Mouse (Mus musculus): ENCODE measurements around the gene Zic4. TPM values are rescaled to one million over a fixed set of nuclear protein-coding genes. Genes with fewer than 3 reads are reported as not detected.

The Zic4 gene
- polyA plus RNA-seq, 1 experiment = 0.12 TPM

GRCm38 (mm10) chr9:91385561-91386430 lies 23.6 kb downstream of the Zic4 start:
- peaks cover 4% of the 10 kb centered on the region; the same call in 1 of the 2 replicates for H3K4me1 ChIP-seq (ENCODE audit: control insufficient read depth, insufficient read depth, low read length)
- TF ChIP-seq CTCF (IDR thresholded peaks at IDR 0.05; ENCODE audit: control insufficient read depth, insufficient read depth, insufficient replicate concordance, low read depth, low read length) (no peak), POLR2A (IDR thresholded peaks at IDR 0.05; ENCODE audit: control insufficient read depth, low read depth, low read length) (no peak)
- H3K4me3 ChIP-seq (ENCODE audit: control insufficient read depth, low read depth, low read length) = no peak overlapping the region

GRCm38 (mm10) chr9:91386502-91386890 lies 24.3 kb downstream of the Zic4 start:
- H3K4me3 ChIP-seq (ENCODE audit: control insufficient read depth, low read depth, low read length) = no peak overlapping the region
- H3K36me3 ChIP-seq (ENCODE audit: control insufficient read depth, insufficient read depth, low read length) = no peaks in the 10 kb centered on the region
- no peak overlapping the region for H3K27ac ChIP-seq (ENCODE audit: control insufficient read depth, insufficient read depth, low read depth, low read length)
- TF ChIP-seq POLR2A (IDR thresholded peaks at IDR 0.05; ENCODE audit: control insufficient read depth, low read depth, low read length) = no peak
- TF ChIP-seq CTCF (IDR thresholded peaks at IDR 0.05; ENCODE audit: control insufficient read depth, insufficient read depth, insufficient replicate concordance, low read depth, low read length) = no peak
- H3K27me3 ChIP-seq (ENCODE audit: control insufficient read depth, insufficient read depth, low read length) = peaks cover 2% of the 10 kb centered on the region; the same call in 1 of the 2 replicates
- peaks cover 4% of the 10 kb centered on the region; the same call in 1 of the 2 replicates for H3K4me1 ChIP-seq (ENCODE audit: control insufficient read depth, insufficient read depth, low read length)

More at GRCm38 (mm10) chr9:91385561-91386430, 23.6 kb downstream of the Zic4 start:
- H3K27ac ChIP-seq (ENCODE audit: control insufficient read depth, insufficient read depth, low read depth, low read length) = no peak overlapping the region
- H3K36me3 ChIP-seq (ENCODE audit: control insufficient read depth, insufficient read depth, low read length) = no peaks in the 10 kb centered on the region
- peaks cover 2% of the 10 kb centered on the region; the same call in 1 of the 2 replicates for H3K27me3 ChIP-seq (ENCODE audit: control insufficient read depth, insufficient read depth, low read length)

GRCm38 (mm10) chr9:91386891-91387739 lies 24.9 kb downstream of the Zic4 start:
- H3K27me3 ChIP-seq (ENCODE audit: control insufficient read depth, insufficient read depth, low read length) = peaks cover 2% of the 10 kb centered on the region; the same call in 1 of the 2 replicates
- H3K4me3 ChIP-seq (ENCODE audit: control insufficient read depth, low read depth, low read length) = no peak overlapping the region
- no peak overlapping the region for H3K27ac ChIP-seq (ENCODE audit: control insufficient read depth, insufficient read depth, low read depth, low read length)

GRCm38 (mm10) chr9:91387740-91388080 lies 25.5 kb downstream of the Zic4 start:
- H3K4me1 ChIP-seq (ENCODE audit: control insufficient read depth, insufficient read depth, low read length) = peaks cover 4% of the 10 kb centered on the region; the same call in 1 of the 2 replicates
- no peaks in the 10 kb centered on the region for H3K36me3 ChIP-seq (ENCODE audit: control insufficient read depth, insufficient read depth, low read length)
- H3K27ac ChIP-seq (ENCODE audit: control insufficient read depth, insufficient read depth, low read depth, low read length) = no peak overlapping the region
- peaks cover 2% of the 10 kb centered on the region; the same call in 1 of the 2 replicates for H3K27me3 ChIP-seq (ENCODE audit: control insufficient read depth, insufficient read depth, low read length)
- H3K4me3 ChIP-seq (ENCODE audit: control insufficient read depth, low read depth, low read length) = no peak overlapping the region
- TF ChIP-seq POLR2A (IDR thresholded peaks at IDR 0.05; ENCODE audit: control insufficient read depth, low read depth, low read length) (no peak), CTCF (IDR thresholded peaks at IDR 0.05; ENCODE audit: control insufficient read depth, insufficient read depth, insufficient replicate concordance, low read depth, low read length) (no peak)

More at GRCm38 (mm10) chr9:91386891-91387739, 24.9 kb downstream of the Zic4 start:
- no peaks in the 10 kb centered on the region for H3K36me3 ChIP-seq (ENCODE audit: control insufficient read depth, insufficient read depth, low read length)
- peaks cover 4% of the 10 kb centered on the region; the same call in 1 of the 2 replicates for H3K4me1 ChIP-seq (ENCODE audit: control insufficient read depth, insufficient read depth, low read length)
- TF ChIP-seq POLR2A (IDR thresholded peaks at IDR 0.05; ENCODE audit: control insufficient read depth, low read depth, low read length) (no peak), CTCF (IDR thresholded peaks at IDR 0.05; ENCODE audit: control insufficient read depth, insufficient read depth, insufficient replicate concordance, low read depth, low read length) (no peak)

DNA sequence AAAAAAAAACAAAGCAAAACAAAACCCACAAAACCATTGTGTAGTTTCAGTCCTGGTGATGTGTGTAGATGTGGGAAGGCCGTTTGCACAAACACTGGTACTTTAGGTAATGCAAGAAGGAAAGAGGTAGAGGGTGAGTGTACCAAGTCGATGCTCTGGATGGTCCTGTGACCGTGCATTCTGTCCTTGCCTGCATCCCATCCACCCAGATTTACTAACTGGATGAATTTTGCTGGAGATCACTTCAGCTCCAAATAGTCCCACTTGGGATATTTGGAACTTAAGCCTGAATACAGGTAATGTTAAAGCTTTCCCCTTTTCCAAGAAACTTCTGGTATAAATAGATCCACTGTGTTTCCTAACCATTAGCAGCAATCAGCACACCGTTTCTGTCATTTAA lies 26.0 kb downstream of the Zic4 start:
- no peak overlapping the region for H3K4me3 ChIP-seq (ENCODE audit: control insufficient read depth, low read depth, low read length)
- peaks cover 2% of the 10 kb centered on the region; the same call in 1 of the 2 replicates for H3K27me3 ChIP-seq (ENCODE audit: control insufficient read depth, insufficient read depth, low read length)
- no peak overlapping the region for H3K27ac ChIP-seq (ENCODE audit: control insufficient read depth, insufficient read depth, low read depth, low read length)
- TF ChIP-seq CTCF (IDR thresholded peaks at IDR 0.05; ENCODE audit: control insufficient read depth, insufficient read depth, insufficient replicate concordance, low read depth, low read length) = no peak
- no peak for TF ChIP-seq POLR2A (IDR thresholded peaks at IDR 0.05; ENCODE audit: control insufficient read depth, low read depth, low read length)
- H3K36me3 ChIP-seq (ENCODE audit: control insufficient read depth, insufficient read depth, low read length) = no peaks in the 10 kb centered on the region
- H3K4me1 ChIP-seq (ENCODE audit: control insufficient read depth, insufficient read depth, low read length) = peaks cover 4% of the 10 kb centered on the region; the same call in 1 of the 2 replicates

DNA sequence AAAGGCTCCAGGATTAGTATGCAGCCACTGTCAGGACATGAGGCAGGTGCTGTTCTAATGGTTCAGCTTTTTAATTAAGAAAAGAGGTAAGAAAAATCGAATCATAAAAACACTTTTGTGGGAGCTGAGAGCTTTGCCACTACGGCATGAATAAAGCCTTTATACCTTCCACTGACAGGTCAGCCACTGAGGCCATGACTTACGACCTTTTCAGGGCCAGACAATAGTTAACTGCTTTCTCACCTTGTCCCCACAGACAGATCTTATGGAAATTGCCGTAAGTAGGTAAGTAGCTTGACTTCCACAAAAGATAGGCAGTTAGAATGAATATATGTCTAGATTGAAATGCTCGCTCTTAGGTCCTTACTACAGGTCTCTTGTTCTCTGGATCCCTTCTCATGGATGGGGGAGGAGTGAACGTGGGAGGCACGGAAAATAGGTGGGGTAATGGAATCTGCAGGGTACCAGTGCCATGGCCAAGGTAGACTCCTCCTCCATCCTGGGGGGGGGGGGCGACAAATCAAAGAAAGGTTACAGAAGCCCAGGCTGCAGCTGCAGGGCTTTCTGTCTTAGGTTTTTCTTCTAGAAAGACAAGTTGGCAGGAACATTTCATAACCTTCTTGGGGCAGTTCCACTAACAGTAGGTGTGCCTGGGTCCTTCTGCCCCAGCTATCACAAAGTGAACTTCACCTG lies 31.3 kb downstream of the Zic4 start:
- Histone ChIP-seq H3K27ac (ENCODE audit: control insufficient read depth, insufficient read depth, low read depth, low read length) (no peak overlapping the region), H3K4me1 (ENCODE audit: control insufficient read depth, insufficient read depth, low read length) (peaks cover 3% of the 10 kb centered on the region), H3K4me3 (ENCODE audit: control insufficient read depth, low read depth, low read length) (no peak overlapping the region), H3K36me3 (ENCODE audit: control insufficient read depth, insufficient read depth, low read length) (no peaks in the 10 kb centered on the region), H3K27me3 (ENCODE audit: control insufficient read depth, insufficient read depth, low read length) (no peaks in the 10 kb centered on the region)
- no peak for TF ChIP-seq POLR2A (IDR thresholded peaks at IDR 0.05; ENCODE audit: control insufficient read depth, low read depth, low read length)
- no peak for TF ChIP-seq CTCF (IDR thresholded peaks at IDR 0.05; ENCODE audit: control insufficient read depth, insufficient read depth, insufficient replicate concordance, low read depth, low read length)
